Mouse (Mus musculus): ENCODE data around the gene Ube2k. TPM values are rescaled to one million over a fixed set of nuclear protein-coding genes. Genes with fewer than 3 reads are reported as not detected.

The Ube2k gene
- polyA plus RNA-seq, 1 experiment: 15.7 TPM

DNA sequence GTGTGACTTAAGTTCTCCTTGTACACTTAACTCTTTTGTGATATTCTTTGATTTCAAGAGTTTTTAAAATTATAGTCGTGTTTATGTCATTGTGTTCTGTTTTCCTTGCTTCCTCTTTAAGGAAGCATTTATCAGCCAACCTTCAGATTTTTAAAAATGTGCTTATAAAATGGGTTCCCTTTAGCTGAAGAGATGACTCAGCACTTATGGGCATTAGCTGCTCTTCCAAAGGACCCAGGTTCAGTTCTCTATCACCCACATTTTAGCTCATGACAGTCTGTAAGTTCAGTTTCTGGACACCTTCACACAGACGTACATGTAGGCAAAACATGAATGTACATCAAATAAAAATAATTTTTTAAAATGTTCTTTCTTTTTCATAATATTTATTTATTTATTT is 55.4 kb downstream of the Ube2k start:
- no peaks in the 10 kb centered on the region; the same call in 1 of the 2 replicates for H3K4me1 ChIP-seq (ENCODE audit: control insufficient read depth)
- H3K36me3 ChIP-seq (ENCODE audit: control insufficient read depth): peaks cover 82% of the 10 kb centered on the region
- TF ChIP-seq TAL1 (IDR thresholded peaks at IDR 0.05; ENCODE audit: low read length) (no peak), GATA1 (IDR thresholded peaks at IDR 0.05; ENCODE audit: low read length) (no peak)
- H3K4me3 ChIP-seq (replicated peaks): no peak overlapping the region
- H3K9me3 ChIP-seq (ENCODE audit: control insufficient read depth, low read length): no peaks in the 10 kb centered on the region
- H3K27me3 ChIP-seq (ENCODE audit: control insufficient read depth): no peaks in the 10 kb centered on the region

DNA sequence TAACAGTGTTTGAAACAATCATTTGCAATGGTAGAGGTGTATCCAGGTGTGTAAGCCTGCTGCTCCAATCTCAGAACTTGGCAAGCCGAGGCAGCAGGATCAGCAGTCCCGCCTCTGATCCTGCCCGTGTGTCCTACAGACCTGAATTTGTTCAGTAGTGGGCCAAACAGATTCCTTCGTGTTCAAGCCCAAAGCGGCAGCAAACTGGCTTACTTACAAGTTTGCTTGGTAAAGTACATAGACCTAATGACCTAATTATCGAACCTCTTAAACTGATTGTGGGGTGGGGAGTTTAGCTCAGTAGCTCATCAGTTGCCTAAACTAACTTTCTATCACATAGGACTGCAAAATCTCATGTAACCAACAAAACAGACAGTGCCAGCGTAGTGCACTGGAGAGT is 62.6 kb downstream of the Ube2k start:
- peaks cover 75% of the 10 kb centered on the region for H3K36me3 ChIP-seq (ENCODE audit: control insufficient read depth)
- no peaks in the 10 kb centered on the region for H3K9me3 ChIP-seq (ENCODE audit: control insufficient read depth, low read length)

DNA sequence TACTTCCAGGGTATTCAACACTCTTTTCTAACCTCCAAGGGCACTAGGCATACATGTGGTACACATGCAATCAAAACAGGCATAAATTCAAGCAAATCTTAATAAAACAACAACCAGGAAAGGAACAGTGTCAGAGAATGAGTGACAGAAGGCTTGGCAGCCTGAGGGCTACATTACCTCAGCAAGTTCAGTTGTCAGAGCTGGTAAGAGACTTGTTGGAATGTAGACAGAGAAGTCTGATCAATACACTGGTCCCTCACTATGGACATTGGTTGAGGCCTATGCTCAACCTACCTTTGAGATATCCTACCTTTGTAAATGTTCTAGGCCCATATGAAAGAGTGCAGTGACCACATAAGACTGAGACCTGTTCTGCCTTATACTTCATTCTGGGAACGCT is 69.8 kb downstream of the Ube2k start:
- no peaks in the 10 kb centered on the region for H3K9me3 ChIP-seq (ENCODE audit: control insufficient read depth, low read length)
- peaks cover 61% of the 10 kb centered on the region for H3K36me3 ChIP-seq (ENCODE audit: control insufficient read depth)
- no peak overlapping the region for H3K4me3 ChIP-seq (replicated peaks)
- no peaks in the 10 kb centered on the region for H3K27me3 ChIP-seq (ENCODE audit: control insufficient read depth)
- no peaks in the 10 kb centered on the region for H3K4me1 ChIP-seq (ENCODE audit: control insufficient read depth)
- TF ChIP-seq GATA1 (IDR thresholded peaks at IDR 0.05; ENCODE audit: low read length) (no peak), TAL1 (IDR thresholded peaks at IDR 0.05; ENCODE audit: low read length) (no peak)

More for the DNA sequence above, 62.6 kb downstream of the Ube2k start:
- TF ChIP-seq GATA1 (IDR thresholded peaks at IDR 0.05; ENCODE audit: low read length) (no peak), TAL1 (IDR thresholded peaks at IDR 0.05; ENCODE audit: low read length) (no peak)
- Histone ChIP-seq H3K4me1 (ENCODE audit: control insufficient read depth) (no peaks in the 10 kb centered on the region), H3K27me3 (ENCODE audit: control insufficient read depth) (no peaks in the 10 kb centered on the region), H3K4me3 (replicated peaks) (no peak overlapping the region)

DNA sequence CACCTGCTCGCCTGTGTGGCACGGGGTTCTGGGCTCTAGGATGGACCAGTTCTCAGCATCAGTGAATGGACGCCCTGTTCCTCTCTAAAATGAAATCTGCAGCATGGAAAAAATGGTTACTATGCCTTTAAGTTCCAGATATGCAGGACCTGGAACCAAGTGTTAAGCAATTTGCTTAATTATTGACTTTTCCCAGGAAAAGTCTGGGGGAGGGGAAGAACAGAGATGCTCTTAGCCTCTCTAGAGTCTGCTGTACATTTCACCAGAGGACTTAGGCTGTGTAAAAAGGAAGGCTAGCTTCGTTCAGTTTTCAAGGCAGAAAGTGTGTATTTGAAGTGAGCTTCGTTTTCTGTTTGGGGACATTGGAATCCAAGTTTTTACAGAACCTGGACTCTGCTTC is 72.7 kb downstream of the Ube2k start:
- Histone ChIP-seq H3K36me3 (ENCODE audit: control insufficient read depth) (peaks cover 79% of the 10 kb centered on the region), H3K4me3 (replicated peaks) (no peak overlapping the region), H3K4me1 (ENCODE audit: control insufficient read depth) (peaks cover 4% of the 10 kb centered on the region), H3K9me3 (ENCODE audit: control insufficient read depth, low read length) (no peaks in the 10 kb centered on the region), H3K27me3 (ENCODE audit: control insufficient read depth) (no peaks in the 10 kb centered on the region)
- TF ChIP-seq GATA1 (IDR thresholded peaks at IDR 0.05; ENCODE audit: low read length): no peak
- no peak for TF ChIP-seq TAL1 (IDR thresholded peaks at IDR 0.05; ENCODE audit: low read length)

DNA sequence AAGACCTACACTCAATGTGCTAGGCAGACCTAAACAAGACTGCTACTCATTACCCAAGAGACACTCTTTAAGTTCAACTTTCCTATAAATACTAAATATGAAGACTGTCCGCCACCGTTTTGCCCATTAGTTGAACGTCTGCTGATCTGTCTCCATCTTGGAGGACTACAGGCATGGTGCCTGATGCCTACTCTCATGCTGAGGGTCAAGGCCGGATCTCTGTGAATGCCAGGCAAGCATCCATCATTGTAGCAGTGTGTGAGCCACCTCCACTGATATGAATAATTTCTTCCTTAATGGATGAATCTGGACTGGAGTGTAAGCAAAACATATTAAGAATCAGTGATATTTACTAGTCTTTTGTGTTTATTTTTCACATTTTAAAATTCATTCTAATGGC is 73.5 kb downstream of the Ube2k start:
- Histone ChIP-seq H3K27me3 (ENCODE audit: control insufficient read depth) (no peaks in the 10 kb centered on the region), H3K36me3 (ENCODE audit: control insufficient read depth) (peaks cover 79% of the 10 kb centered on the region)
- TF ChIP-seq GATA1 (IDR thresholded peaks at IDR 0.05; ENCODE audit: low read length) (no peak), TAL1 (IDR thresholded peaks at IDR 0.05; ENCODE audit: low read length) (no peak)

DNA sequence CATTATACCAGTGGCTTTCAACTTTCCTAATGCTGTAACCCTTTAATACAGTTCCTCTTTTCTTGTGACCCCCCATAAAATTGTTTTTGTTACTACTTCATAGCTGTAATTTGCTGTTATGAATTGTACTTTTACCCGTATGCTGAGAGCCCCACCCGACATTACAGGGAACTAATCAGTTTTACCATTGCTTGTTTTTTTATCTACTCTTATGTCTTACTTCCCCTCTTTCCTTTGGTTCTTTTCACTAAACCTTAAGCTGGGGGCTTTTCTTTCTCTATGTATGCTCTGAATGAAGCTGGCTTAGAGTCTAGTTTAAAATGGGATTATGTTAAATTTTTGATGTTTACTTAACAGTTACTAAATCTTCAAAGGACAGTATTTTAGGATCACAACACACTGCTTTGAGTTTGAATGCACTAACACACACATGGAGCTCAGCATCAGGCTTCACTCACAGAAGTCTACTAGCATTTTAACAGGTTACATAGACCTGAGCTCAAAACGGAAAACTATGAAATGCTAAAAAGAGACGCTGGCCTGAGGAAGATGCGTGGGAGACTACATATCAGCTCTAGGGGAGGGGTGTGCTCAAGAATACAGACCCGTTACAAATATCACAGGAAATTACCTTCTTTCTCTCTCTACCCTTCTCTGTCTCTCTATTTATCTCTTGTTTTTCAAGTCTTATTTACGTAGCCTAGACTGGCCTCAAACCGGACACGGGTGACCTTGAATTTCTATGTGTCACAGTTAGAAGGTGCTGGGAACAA is 76.3 kb downstream of the Ube2k start:
- no peak overlapping the region for H3K4me3 ChIP-seq (replicated peaks)
- peaks cover 4% of the 10 kb centered on the region for H3K4me1 ChIP-seq (ENCODE audit: control insufficient read depth)
- peaks cover 87% of the 10 kb centered on the region for H3K36me3 ChIP-seq (ENCODE audit: control insufficient read depth)
- TF ChIP-seq GATA1 (IDR thresholded peaks at IDR 0.05; ENCODE audit: low read length): no peak
- no peak for TF ChIP-seq TAL1 (IDR thresholded peaks at IDR 0.05; ENCODE audit: low read length)
- H3K9me3 ChIP-seq (ENCODE audit: control insufficient read depth, low read length): no peaks in the 10 kb centered on the region
- H3K27me3 ChIP-seq (ENCODE audit: control insufficient read depth): no peaks in the 10 kb centered on the region

More for the DNA sequence above, 73.5 kb downstream of the Ube2k start:
- no peak overlapping the region for H3K4me3 ChIP-seq (replicated peaks)
- peaks cover 4% of the 10 kb centered on the region for H3K4me1 ChIP-seq (ENCODE audit: control insufficient read depth)
- H3K9me3 ChIP-seq (ENCODE audit: control insufficient read depth, low read length): no peaks in the 10 kb centered on the region

DNA sequence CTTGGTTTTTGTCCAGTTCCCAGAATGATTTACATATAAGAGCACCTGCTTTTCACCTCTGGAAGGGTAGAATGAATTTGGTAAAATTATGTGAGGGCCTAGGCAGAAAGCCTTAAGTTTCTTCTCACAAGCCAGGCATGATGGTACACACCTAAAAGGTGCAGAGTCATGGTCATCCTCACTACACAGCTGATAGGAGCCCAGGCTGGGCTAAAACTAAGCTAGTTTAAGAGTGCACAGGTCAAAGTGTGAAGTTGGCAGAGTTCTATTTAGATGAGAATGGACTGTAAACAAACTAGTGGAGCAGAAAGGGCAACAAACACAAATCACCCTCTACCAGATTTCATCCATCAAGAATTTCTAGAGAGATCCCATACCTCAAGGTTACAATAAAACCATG is 87.3 kb downstream of the Ube2k start:
- H3K36me3 ChIP-seq (ENCODE audit: control insufficient read depth): peaks cover 93% of the 10 kb centered on the region

DNA sequence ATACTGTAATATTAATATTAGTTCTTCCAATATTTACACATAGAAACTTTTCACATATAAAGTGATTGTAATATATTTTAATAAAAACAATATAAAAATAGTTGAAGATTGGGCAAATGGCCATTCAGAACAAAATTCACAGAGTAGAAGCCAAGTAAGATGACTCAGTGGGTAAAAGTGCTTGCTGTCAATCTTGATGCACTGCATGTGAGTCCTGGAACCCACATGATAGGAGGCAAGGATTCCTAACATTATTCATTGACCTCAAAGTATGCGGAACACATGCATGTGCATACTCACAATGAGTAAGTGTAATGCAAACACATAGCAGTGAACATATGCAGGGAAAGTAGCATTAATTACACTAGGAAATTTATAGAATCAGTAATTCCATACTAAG is 101.9 kb downstream of the Ube2k start:
- no peaks in the 10 kb centered on the region for H3K27me3 ChIP-seq (ENCODE audit: control insufficient read depth)
- no peak overlapping the region for H3K4me3 ChIP-seq (replicated peaks)
- no peak for TF ChIP-seq TAL1 (IDR thresholded peaks at IDR 0.05; ENCODE audit: low read length)
- no peak for TF ChIP-seq GATA1 (IDR thresholded peaks at IDR 0.05; ENCODE audit: low read length)
- H3K36me3 ChIP-seq (ENCODE audit: control insufficient read depth): peaks cover 98% of the 10 kb centered on the region
- no peaks in the 10 kb centered on the region for H3K9me3 ChIP-seq (ENCODE audit: control insufficient read depth, low read length)
- H3K4me1 ChIP-seq (ENCODE audit: control insufficient read depth): no peaks in the 10 kb centered on the region

More for the DNA sequence above, 87.3 kb downstream of the Ube2k start:
- no peaks in the 10 kb centered on the region for H3K9me3 ChIP-seq (ENCODE audit: control insufficient read depth, low read length)
- H3K27me3 ChIP-seq (ENCODE audit: control insufficient read depth): no peaks in the 10 kb centered on the region
- no peak overlapping the region for H3K4me3 ChIP-seq (replicated peaks)
- TF ChIP-seq GATA1 (IDR thresholded peaks at IDR 0.05; ENCODE audit: low read length) (no peak), TAL1 (IDR thresholded peaks at IDR 0.05; ENCODE audit: low read length) (no peak)
- peaks cover 7% of the 10 kb centered on the region for H3K4me1 ChIP-seq (ENCODE audit: control insufficient read depth)

Other genes with a start within 250 kb of the Ube2k start
- 0.71 and 0.98 TPM in 2 replicates for gene Rfc1, start 201.6 kb upstream of the Ube2k start, polyA plus RNA-seq (2012)
- gene Klb, start 188.9 kb upstream of the Ube2k start, polyA plus RNA-seq (2012): 0.01 and 0.02 TPM in 2 replicates
- 7.0 and 12.0 TPM in 2 replicates for gene Rpl9, start 145.8 kb upstream of the Ube2k start, polyA plus RNA-seq (2012)
- 0.31 and 0.35 TPM in 2 replicates for gene Lias, start 145.7 kb upstream of the Ube2k start, polyA plus RNA-seq (2012)
- 0.05 and 0.14 TPM in 2 replicates for gene Ugdh, start 101.3 kb upstream of the Ube2k start, polyA plus RNA-seq (2012)
- gene Gm43552, start 44.4 kb upstream of the Ube2k start, polyA plus RNA-seq (2012): not detected in 2 replicates
- 0.05 and 0.21 TPM in 2 replicates for gene Smim14, start within 50 bp of the Ube2k start, polyA plus RNA-seq (2012)
- gene Pds5a, start 161.0 kb downstream of the Ube2k start, polyA plus RNA-seq (2012): 0.31 and 0.54 TPM in 2 replicates
- gene N4bp2, start 226.3 kb downstream of the Ube2k start, polyA plus RNA-seq (2012): 0.20 and 0.42 TPM in 2 replicates